In the genomic region with DNA sequence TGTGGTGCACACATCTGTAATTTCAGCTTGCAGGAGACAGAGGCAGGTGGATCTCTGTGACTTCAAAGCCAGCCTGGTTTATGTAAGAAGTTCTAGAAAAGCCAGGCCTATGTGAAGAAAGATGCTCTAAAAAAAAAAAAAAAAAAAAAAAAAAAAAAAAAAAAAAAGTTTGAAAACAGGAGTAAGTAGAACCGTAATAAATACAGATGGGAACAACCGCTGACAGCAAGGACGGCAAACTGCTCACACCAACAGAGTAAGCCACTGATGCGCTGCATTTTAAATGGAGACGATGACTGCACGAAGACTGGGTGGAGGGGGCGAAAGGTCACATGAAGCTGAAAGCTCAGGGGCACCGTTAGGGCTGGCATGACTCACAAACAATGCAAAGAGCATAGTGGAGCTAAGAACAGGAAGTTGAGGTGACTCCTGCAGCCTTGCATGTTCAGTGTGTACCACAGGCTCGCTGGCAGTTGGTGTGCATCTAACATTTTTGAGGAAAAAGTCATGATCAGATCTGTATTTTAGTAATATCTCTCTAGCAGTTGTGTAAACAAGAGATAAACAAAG, we compare ENCODE assay signal across 11 mouse cellular contexts. TPM values are rescaled to one million over a fixed set of nuclear protein-coding genes. Genes with fewer than 3 reads are reported as not detected.
A peak's percentile ranks its signal among the peaks of the same experiment; 100 is the strongest.
DNase-seq lines count a peak whose midpoint lies in the region; ATAC-seq and TF ChIP-seq lines count a peak whose summit lies in the region.
"Had no signal": no experiment of that assay in that cellular context is flagged by ENCODE, and none has a peak within 500 bp of the region (broad histone marks: within the 10 kb centered on the region; RNA-seq: fewer than 3 reads in every experiment).

No protein-coding gene starts in this region.

- no peaks in the 10 kb centered on the region for H3K36me3 ChIP-seq in CH12.LX (replicated peaks in 1 of 2; ENCODE audit: control insufficient read depth in 1 of 2, insufficient read depth in 1 of 2, low read length in 1 of 2)
- peaks cover 14% of the 10 kb centered on the region for H3K36me3 ChIP-seq in hindbrain, embryonic 13.5 days
- 0 out of 2 replicates have a peak, but pooled peaks cover under 1% of the 10 kb centered on the region for H3K36me3 ChIP-seq in midbrain, embryonic 10.5 days

- H3K9me3 ChIP-seq in CH12.LX (replicated peaks; ENCODE audit: low read length) = no peaks in the 10 kb centered on the region
- H3K9me3 ChIP-seq in hindbrain, embryonic 13.5 days = no peaks in the 10 kb centered on the region
- H3K9me3 ChIP-seq in midbrain, embryonic 10.5 days (replicated peaks) = no peaks in the 10 kb centered on the region

- in situ Hi-C loops in CH12.LX (cut with MboI; ENCODE audit: low pct_ligation_motif_present, low pct_unique_long_range_greater_than_20kb, low sequenced_read_pairs) = loop anchor here (25.0 kb wide), 1 partner anchor 251 kb away; a partner anchor contains a TSS

- peaks cover 3 to 6% of the 10 kb centered on the region in 2 experiments for H3K4me1 ChIP-seq in CH12.LX (ENCODE audit: control insufficient read depth in 1 of 2, insufficient read depth in 2 of 2)
- H3K4me1 ChIP-seq in hindbrain, embryonic 13.5 days (replicated peaks) = 0 out of 2 replicates have a peak, but pooled peaks cover under 1% of the 10 kb centered on the region
- peaks cover 3% of the 10 kb centered on the region; the same call in 1 of the 2 replicates for H3K4me1 ChIP-seq in midbrain, embryonic 10.5 days

- peak; percentile 99 for ATAC-seq in inflammation-experienced regulatory T-cells, adult 6 months
- peak; percentile 99 for ATAC-seq in monocyte, adult 5-6 weeks (replicated peaks; ENCODE audit: insufficient number of reproducible peaks, low FRiP score, low TSS enrichment, poor library complexity, severe bottlenecking)
- ATAC-seq in hindbrain, embryonic 13.5 days (ENCODE audit: low FRiP score) = no peak
- ATAC-seq: forebrain, embryonic 16.5 days had no signal

- no peak for TF ChIP-seq RAD21 in CH12.LX (IDR thresholded peaks at IDR 0.05; ENCODE audit: low read depth, low read length)

- dilution Hi-C loops in CH12.LX (cut with MboI; ENCODE audit: extremely low pct_ligation_motif_present, extremely low pct_unique_long_range_greater_than_20kb, low sequenced_read_pairs) = no loop called here

- no peak overlapping the region for H3K4me2 ChIP-seq in CH12.LX (ENCODE audit: insufficient read depth, low read depth, poor library complexity, severe bottlenecking)
- H3K4me2 ChIP-seq in hindbrain, embryonic 13.5 days = no peak overlapping the region

- no peak for TF ChIP-seq EP300 in CH12.LX (IDR thresholded peaks at IDR 0.05; ENCODE audit: low read length)

- peak; percentile 54 for DNase-seq in 3T3-L1 (ENCODE audit: low read depth, low spot score)
- DNase-seq in CH12.LX (ENCODE audit: extremely low read depth) = peak; percentile 62
- no peak for DNase-seq in heart, postnatal 4 days
- no peak for DNase-seq in kidney, adult 9 months
- DNase-seq in midbrain, embryonic 10.5 days (ENCODE audit: low spot score) = no peak
- DNase-seq: kidney, adult 18-20 months had no signal

- H3K27me3 ChIP-seq in CH12.LX (replicated peaks) = no peaks in the 10 kb centered on the region
- H3K27me3 ChIP-seq in hindbrain, embryonic 13.5 days = no peaks in the 10 kb centered on the region
- no peaks in the 10 kb centered on the region for H3K27me3 ChIP-seq in midbrain, embryonic 10.5 days (ENCODE audit: low read depth, poor library complexity, severe bottlenecking)

- no peak for TF ChIP-seq POLR2A in CH12.LX (IDR thresholded peaks at IDR 0.05; ENCODE audit: low read depth, low read length)

- no peak for TF ChIP-seq CTCF in CH12.LX (conservative IDR thresholded peaks at IDR 0.05 in 1 of 2, IDR thresholded peaks at IDR 0.05 in 1 of 2; ENCODE audit: low read depth in 2 of 2, low read length in 2 of 2)

- no peak overlapping the region for H3K27ac ChIP-seq in CH12.LX (ENCODE audit: insufficient read depth, low read depth)
- no peak overlapping the region for H3K27ac ChIP-seq in hindbrain, embryonic 13.5 days
- H3K27ac ChIP-seq in midbrain, embryonic 10.5 days (replicated peaks) = no peak overlapping the region
- H3K27ac ChIP-seq: left cerebral cortex, adult 2 months had no signal

- 67% methylated on average over 9 of the region's 9 CpGs for WGBS in hindbrain, embryonic 13.5 days
- 81% methylated on average over 9 of the region's 9 CpGs for WGBS in midbrain, embryonic 10.5 days

- no peak overlapping the region for H3K9ac ChIP-seq in CH12.LX (ENCODE audit: insufficient read depth, low read depth)
- no peak overlapping the region for H3K9ac ChIP-seq in hindbrain, embryonic 13.5 days

- no peaks in the 10 kb centered on the region for H3K79me2 ChIP-seq in CH12.LX (replicated peaks; ENCODE audit: control insufficient read depth, extremely low read depth, insufficient read depth, poor library complexity, severe bottlenecking)

- H3K4me3 ChIP-seq in CH12.LX (replicated peaks in 1 of 3; ENCODE audit: low read depth in 2 of 3, low read length in 2 of 3, poor library complexity in 1 of 3) = no peak overlapping the region
- H3K4me3 ChIP-seq in hindbrain, embryonic 13.5 days = no peak overlapping the region
- no peak overlapping the region for H3K4me3 ChIP-seq in midbrain, embryonic 10.5 days
- H3K4me3 ChIP-seq: left cerebral cortex, adult 2 months had no signal

TF ChIP-seq in CH12.LX, 34 proteins besides CTCF, POLR2A, EP300 and RAD21:
- TF ChIP-seq HCFC1 (IDR thresholded peaks at IDR 0.05; ENCODE audit: low read depth, low read length) (no peak), ZNF384 (IDR thresholded peaks at IDR 0.05; ENCODE audit: low read depth, low read length) (peak; percentile 85), TBP (conservative IDR thresholded peaks at IDR 0.05; ENCODE audit: low read depth, low read length) (no peak), ZMIZ1 (IDR thresholded peaks at IDR 0.05; ENCODE audit: low read depth, low read length) (no peak), BHLHE40 (IDR thresholded peaks at IDR 0.05; ENCODE audit: low read depth, low read length) (0 out of 2 replicates have a peak, but pooled peaks have one; percentile 27)
TF ChIP-seq in CH12.LX: peak in this region for 2.

RNA-seq across cellular contexts. Expression of a gene that starts 12.6 kb away (rescaled TPM):
- total RNA-seq in CH12.LX (2012; rRNA removed) (0.13 TPM in 1 of 2 replicates, not detected in the other), CH12.LX (2014; rRNA removed) (not detected in 2 replicates)
- 0.20 TPM in 1 of 2 replicates, not detected in the other for polyA plus RNA-seq in CH12.LX (2012; ENCODE audit: insufficient read length, low read depth)
- under 1 TPM in 1 of 3 experiments, not detected in 2; 0.44 TPM for polyA plus RNA-seq in inflammation-experienced regulatory T-cells, adult 6 months (2017; shearing (Covaris generic))
- total RNA-seq in monocyte, adult 5-6 weeks (2017) = 0.19 to 0.87 TPM (median 0.75 TPM) in 3 replicates
- 10 to 100 TPM; 17.0 to 17.9 TPM for total RNA-seq in heart, postnatal 4 days (2021)
- polyA plus RNA-seq in hindbrain, embryonic 13.5 days (2015; fragmentation: Nextera tagmentation; extraction: Ambion mirVana) = 10.8 and 15.6 TPM in 2 replicates
- polyA plus RNA-seq in midbrain, embryonic 10.5 days (2016; fragmentation: Nextera tagmentation; extraction: Ambion mirVana) = 2.4 and 4.5 TPM in 2 replicates

RNA-seq across cellular contexts. Expression of a gene that starts 14.9 kb away (rescaled TPM):
- 178 and 202 TPM in 2 replicates for total RNA-seq in CH12.LX (2012; rRNA removed)
- total RNA-seq in CH12.LX (2014; rRNA removed) = 282 and 300 TPM in 2 replicates
- polyA plus RNA-seq in CH12.LX (2012; ENCODE audit: insufficient read length, low read depth) = 238 and 271 TPM in 2 replicates
- polyA plus RNA-seq in inflammation-experienced regulatory T-cells, adult 6 months (2017; shearing (Covaris generic)) = 100 to 1,000 TPM; 244 to 569 (median 448) TPM
- total RNA-seq in monocyte, adult 5-6 weeks (2017) = 2,267 to 4,734 TPM (median 3,937 TPM) in 3 replicates
- total RNA-seq in heart, postnatal 4 days (2021) = 1 to 10 TPM; 6.5 to 9.0 TPM
- 15.1 and 16.8 TPM in 2 replicates for polyA plus RNA-seq in hindbrain, embryonic 13.5 days (2015; fragmentation: Nextera tagmentation; extraction: Ambion mirVana)
- polyA plus RNA-seq in midbrain, embryonic 10.5 days (2016; fragmentation: Nextera tagmentation; extraction: Ambion mirVana) = 3.2 and 6.8 TPM in 2 replicates

RNA-seq across cellular contexts. Expression of a gene that starts 47.8 kb away (rescaled TPM):
- total RNA-seq in CH12.LX (2012; rRNA removed) (not detected in 2 replicates), CH12.LX (2014; rRNA removed) (not detected in 2 replicates)
- not detected in 2 replicates for polyA plus RNA-seq in CH12.LX (2012; ENCODE audit: insufficient read length, low read depth)
- not detected for polyA plus RNA-seq in inflammation-experienced regulatory T-cells, adult 6 months (2017; shearing (Covaris generic))
- total RNA-seq in monocyte, adult 5-6 weeks (2017) = not detected in 3 replicates
- total RNA-seq in heart, postnatal 4 days (2021) = not detected
- polyA plus RNA-seq in hindbrain, embryonic 13.5 days (2015; fragmentation: Nextera tagmentation; extraction: Ambion mirVana) = not detected in 2 replicates
- not detected in 2 replicates for polyA plus RNA-seq in midbrain, embryonic 10.5 days (2016; fragmentation: Nextera tagmentation; extraction: Ambion mirVana)
- total RNA-seq: left cerebral cortex, adult 2 months had no signal
- polyA plus RNA-seq: forebrain, embryonic 16.5 days had no signal

Comparison
In these comparisons a context has a peak if more than half of its experiments do, and no peak if none do; other contexts are left out.
1. DNase-seq: peak in 3T3-L1 (single experiment) and CH12.LX (single experiment); none in heart, postnatal 4 days (single experiment), kidney, adult 9 months (single experiment) and midbrain, embryonic 10.5 days (single experiment).
2. RNA of a gene that starts 14.9 kb away (polyA plus RNA-seq): 244 to 569 TPM in inflammation-experienced regulatory T-cells, adult 6 months and 238 to 271 TPM in CH12.LX; 15.1 to 16.8 TPM in hindbrain, embryonic 13.5 days and 3.2 to 6.8 TPM in midbrain, embryonic 10.5 days; every median in the first group is over 10 times any median in the second.